Mouse (Mus musculus): ENCODE measurements around the gene Naxd. TPM values are rescaled to one million over a fixed set of nuclear protein-coding genes. Genes with fewer than 3 reads are reported as not detected.

Gene Naxd
- polyA plus RNA-seq, 1 experiment: 81.1 TPM

- TF ChIP-seq CTCF (IDR thresholded peaks at IDR 0.05; ENCODE audit: extremely low read depth, insufficient read length, insufficient replicate concordance, low read depth, low read length) (no peak), POLR2A (IDR thresholded peaks at IDR 0.05; ENCODE audit: low read depth, low read length) (no peak)
- Histone ChIP-seq H3K27ac (ENCODE audit: insufficient read depth, low read depth, low read length) (no peak overlapping the region), H3K4me1 (ENCODE audit: control insufficient read depth, insufficient read depth, insufficient read length, low read length) (peaks cover 15% of the 10 kb centered on the region; the same call in 1 of the 2 replicates), H3K27me3 (ENCODE audit: control insufficient read depth, insufficient read depth, low read length) (no peaks in the 10 kb centered on the region), H3K4me3 (ENCODE audit: low read depth, low read length) (peak overlapping the region; percentile 87; the same call in 1 of the 2 replicates), H3K36me3 (ENCODE audit: control insufficient read depth, insufficient read depth, low read length) (peaks cover 8% of the 10 kb centered on the region; the same call in 1 of the 2 replicates)
- 39% methylated on average over 12 of the region's 12 CpGs for WGBS
Observed at GRCm38 (mm10) chr8:11498281-11498680, 975 bp downstream of the Naxd start.

DNA sequence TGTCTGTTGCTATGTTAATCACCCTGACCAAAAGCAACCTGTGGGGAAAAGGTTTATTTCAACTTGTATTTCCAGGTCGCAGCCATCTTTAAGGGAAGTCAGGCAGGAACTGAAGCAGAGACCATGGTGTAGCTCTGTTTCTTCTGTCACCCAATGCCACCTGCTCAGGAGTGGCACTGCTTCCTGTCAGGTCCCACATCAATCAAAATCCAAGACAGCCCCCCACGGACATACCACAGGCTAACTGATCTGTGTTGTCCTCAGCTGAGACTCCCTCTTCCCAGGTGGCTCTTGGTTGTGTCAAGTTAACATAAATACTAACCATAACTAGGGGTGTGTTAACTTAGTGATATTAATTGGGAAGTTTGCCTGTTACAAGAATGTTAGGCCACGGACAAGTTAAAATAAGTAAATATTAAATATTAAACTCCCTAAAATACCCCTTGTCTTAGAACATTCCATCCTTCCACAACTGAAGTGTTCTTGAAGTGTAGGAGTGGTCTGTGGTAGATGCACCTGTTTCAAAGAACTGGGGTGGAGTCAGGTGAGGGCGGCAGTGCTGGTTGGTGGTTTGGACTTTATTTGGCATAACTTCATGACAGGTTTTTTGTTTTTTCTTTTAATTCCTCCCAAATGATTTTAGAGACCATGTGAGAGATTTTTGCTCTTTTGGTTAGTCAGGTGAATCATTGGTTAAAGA, 1.6 kb downstream of the Naxd start:
- peaks cover 13% of the 10 kb centered on the region; the same call in 1 of the 2 replicates for H3K36me3 ChIP-seq (ENCODE audit: control insufficient read depth, insufficient read depth, low read length)
- no peak overlapping the region for H3K4me3 ChIP-seq (ENCODE audit: low read depth, low read length)
- no peaks in the 10 kb centered on the region for H3K27me3 ChIP-seq (ENCODE audit: control insufficient read depth, insufficient read depth, low read length)
- peaks cover 15% of the 10 kb centered on the region; the same call in 1 of the 2 replicates for H3K4me1 ChIP-seq (ENCODE audit: control insufficient read depth, insufficient read depth, insufficient read length, low read length)
- 69% methylated on average over 4 of the region's 4 CpGs for WGBS
- no peak overlapping the region for H3K27ac ChIP-seq (ENCODE audit: insufficient read depth, low read depth, low read length)
- no peak for TF ChIP-seq POLR2A (IDR thresholded peaks at IDR 0.05; ENCODE audit: low read depth, low read length)
- TF ChIP-seq CTCF (IDR thresholded peaks at IDR 0.05; ENCODE audit: extremely low read depth, insufficient read length, insufficient replicate concordance, low read depth, low read length): no peak

GRCm38 (mm10) chr8:11503476-11504232, 6.3 kb downstream of the Naxd start:
- H3K4me1 ChIP-seq (ENCODE audit: control insufficient read depth, insufficient read depth, insufficient read length, low read length): peaks cover 3% of the 10 kb centered on the region; the same call in 1 of the 2 replicates
- no peak overlapping the region for H3K27ac ChIP-seq (ENCODE audit: insufficient read depth, low read depth, low read length)
- WGBS: 77% methylated on average over 13 of the region's 13 CpGs
- H3K36me3 ChIP-seq (ENCODE audit: control insufficient read depth, insufficient read depth, low read length): peaks cover 52% of the 10 kb centered on the region
- TF ChIP-seq CTCF (IDR thresholded peaks at IDR 0.05; ENCODE audit: extremely low read depth, insufficient read length, insufficient replicate concordance, low read depth, low read length): no peak
- H3K4me3 ChIP-seq (ENCODE audit: low read depth, low read length): no peak overlapping the region
- H3K27me3 ChIP-seq (ENCODE audit: control insufficient read depth, insufficient read depth, low read length): no peaks in the 10 kb centered on the region

DNA sequence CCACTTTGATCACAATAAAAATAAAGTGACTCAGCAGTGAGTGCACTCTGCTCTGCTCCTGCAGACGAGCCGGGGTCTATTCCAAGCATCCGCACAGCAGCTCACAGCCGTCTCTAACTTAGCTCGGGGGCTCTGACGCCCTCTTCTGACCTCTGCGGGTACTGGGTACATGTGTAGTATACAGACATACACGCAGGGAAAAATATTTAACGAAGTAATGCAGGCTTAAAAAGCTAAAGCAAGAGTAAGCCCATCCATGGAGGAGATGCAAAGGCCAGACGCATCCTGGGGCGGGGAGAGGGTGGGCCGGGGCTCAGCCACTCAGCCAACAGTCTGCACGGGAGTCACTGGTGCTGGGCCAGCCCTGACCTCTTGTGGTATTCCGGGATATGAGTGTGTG, 8.8 kb downstream of the Naxd start:
- 90% methylated on average over 14 of the region's 14 CpGs for WGBS
- H3K27ac ChIP-seq (ENCODE audit: insufficient read depth, low read depth, low read length): no peak overlapping the region
- H3K4me3 ChIP-seq (ENCODE audit: low read depth, low read length): no peak overlapping the region
- H3K4me1 ChIP-seq (ENCODE audit: control insufficient read depth, insufficient read depth, insufficient read length, low read length): no peaks in the 10 kb centered on the region
- H3K36me3 ChIP-seq (ENCODE audit: control insufficient read depth, insufficient read depth, low read length): peaks cover 72% of the 10 kb centered on the region
- H3K27me3 ChIP-seq (ENCODE audit: control insufficient read depth, insufficient read depth, low read length): no peaks in the 10 kb centered on the region
- TF ChIP-seq POLR2A (IDR thresholded peaks at IDR 0.05; ENCODE audit: low read depth, low read length): no peak
- TF ChIP-seq CTCF (IDR thresholded peaks at IDR 0.05; ENCODE audit: extremely low read depth, insufficient read length, insufficient replicate concordance, low read depth, low read length): no peak; the same call in 1 of the 2 replicates

DNA sequence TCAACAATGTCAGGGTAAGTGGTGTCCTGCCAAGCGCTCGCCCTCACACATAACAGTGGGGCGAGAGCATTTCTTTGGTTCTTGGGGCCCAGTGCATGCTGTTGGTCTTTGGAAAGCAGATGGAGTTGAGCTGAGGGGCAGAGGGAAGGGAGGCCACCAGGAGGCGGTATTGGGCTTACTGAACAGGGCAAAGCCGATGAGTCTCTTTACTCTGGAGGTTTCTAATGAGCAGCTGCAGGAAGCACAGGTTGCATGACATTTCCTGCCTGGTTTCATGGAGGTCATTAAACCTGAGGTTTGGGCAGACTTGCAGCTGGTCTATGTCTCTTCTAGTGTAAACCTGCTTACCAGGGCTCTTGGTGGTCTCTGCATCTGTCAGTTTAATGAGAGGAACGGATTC, 9.5 kb downstream of the Naxd start:
- no peaks in the 10 kb centered on the region for H3K27me3 ChIP-seq (ENCODE audit: control insufficient read depth, insufficient read depth, low read length)
- H3K4me3 ChIP-seq (ENCODE audit: low read depth, low read length): no peak overlapping the region
- 69% methylated on average over 6 of the region's 6 CpGs for WGBS
- H3K27ac ChIP-seq (ENCODE audit: insufficient read depth, low read depth, low read length): no peak overlapping the region
- H3K4me1 ChIP-seq (ENCODE audit: control insufficient read depth, insufficient read depth, insufficient read length, low read length): no peaks in the 10 kb centered on the region
- no peak for TF ChIP-seq POLR2A (IDR thresholded peaks at IDR 0.05; ENCODE audit: low read depth, low read length)
- TF ChIP-seq CTCF (IDR thresholded peaks at IDR 0.05; ENCODE audit: extremely low read depth, insufficient read length, insufficient replicate concordance, low read depth, low read length): peak; percentile 61; the same call in 1 of the 2 replicates
- H3K36me3 ChIP-seq (ENCODE audit: control insufficient read depth, insufficient read depth, low read length): peaks cover 79% of the 10 kb centered on the region

GRCm38 (mm10) chr8:11508880-11509279, 11.6 kb downstream of the Naxd start:
- TF ChIP-seq POLR2A (IDR thresholded peaks at IDR 0.05; ENCODE audit: low read depth, low read length): no peak
- no peak for TF ChIP-seq CTCF (IDR thresholded peaks at IDR 0.05; ENCODE audit: extremely low read depth, insufficient read length, insufficient replicate concordance, low read depth, low read length)
- peaks cover 85% of the 10 kb centered on the region for H3K36me3 ChIP-seq (ENCODE audit: control insufficient read depth, insufficient read depth, low read length)
- no peak overlapping the region for H3K27ac ChIP-seq (ENCODE audit: insufficient read depth, low read depth, low read length)
- WGBS: 82% methylated on average over 10 of the region's 10 CpGs
- H3K27me3 ChIP-seq (ENCODE audit: control insufficient read depth, insufficient read depth, low read length): no peaks in the 10 kb centered on the region
- H3K4me3 ChIP-seq (ENCODE audit: low read depth, low read length): no peak overlapping the region
- H3K4me1 ChIP-seq (ENCODE audit: control insufficient read depth, insufficient read depth, insufficient read length, low read length): no peaks in the 10 kb centered on the region

- TF ChIP-seq CTCF (IDR thresholded peaks at IDR 0.05; ENCODE audit: extremely low read depth, insufficient read length, insufficient replicate concordance, low read depth, low read length) (no peak), POLR2A (IDR thresholded peaks at IDR 0.05; ENCODE audit: low read depth, low read length) (no peak)
- Histone ChIP-seq H3K4me3 (ENCODE audit: low read depth, low read length) (no peak overlapping the region), H3K27ac (ENCODE audit: insufficient read depth, low read depth, low read length) (no peak overlapping the region), H3K27me3 (ENCODE audit: control insufficient read depth, insufficient read depth, low read length) (no peaks in the 10 kb centered on the region), H3K36me3 (ENCODE audit: control insufficient read depth, insufficient read depth, low read length) (peaks cover 75% of the 10 kb centered on the region), H3K4me1 (ENCODE audit: control insufficient read depth, insufficient read depth, insufficient read length, low read length) (no peaks in the 10 kb centered on the region)
- 88% methylated on average over 5 of the region's 5 CpGs for WGBS
Observed at GRCm38 (mm10) chr8:11510971-11511370, 13.7 kb downstream of the Naxd start.
